Mouse (Mus musculus) ES-E14 (cell line): ENCODE data around the gene Glrx. TPM values are rescaled to one million over a fixed set of nuclear protein-coding genes. Genes with fewer than 3 reads are reported as not detected.

Experiments
- DNase-seq: peaks from one replicate; pipeline ENCODE4 v3.0.0-alpha.2; 2013; ENCODE audit warnings: low read depth, low spot score
- H3K27ac ChIP-seq: 2 replicates; pipeline ENCODE4 v1.5.1; 2012; ENCODE audit warnings: low read depth, mild to moderate bottlenecking, low read length, moderate library complexity, mixed read lengths; ENCODE audit not compliant: poor library complexity, insufficient read depth, severe bottlenecking
- H3K36me3 ChIP-seq: 2 replicates; pipeline ENCODE4 v1.6.1; 2012; ENCODE audit warnings: mild to moderate bottlenecking, low read length, moderate library complexity, mixed read lengths; ENCODE audit not compliant: control insufficient read depth, poor library complexity, insufficient read depth, severe bottlenecking
- H3K4me1 ChIP-seq, 2 experiments: fragments of 150-350 bp in 1 of 2; sonication (generic) in 1 of 2; 2 replicates each; pipeline ENCODE4 v1.6.1; 2012; ENCODE audit warnings: low read length in 2 of 2, mild to moderate bottlenecking in 1 of 2, mixed read lengths in 1 of 2; ENCODE audit not compliant: control insufficient read depth in 2 of 2, insufficient read depth in 2 of 2, poor library complexity in 1 of 2
- H3K4me3 ChIP-seq, 2 experiments: fragments of 150-350 bp in 1 of 2; sonication (generic) in 1 of 2; 2 replicates each; pipeline ENCODE4 v1.5.1; 2012; ENCODE audit warnings: low read length in 2 of 2, low read depth in 1 of 2, mild to moderate bottlenecking in 1 of 2, mixed read lengths in 1 of 2; ENCODE audit not compliant: insufficient read depth in 1 of 2, poor library complexity in 1 of 2, severe bottlenecking in 1 of 2
- H3K9ac ChIP-seq: 2 replicates; pipeline ENCODE4 v1.6.1; 2012; ENCODE audit warnings: low read depth, mild to moderate bottlenecking, low read length, mixed read lengths; ENCODE audit not compliant: poor library complexity, insufficient read depth, severe bottlenecking
- H3K9me3 ChIP-seq: fragments of 150-350 bp; sonication (generic); 2 replicates; pipeline ENCODE4 v1.6.1; 2012; ENCODE audit warnings: low read depth, mild to moderate bottlenecking, low read length; ENCODE audit not compliant: control insufficient read depth, insufficient read depth
- CHD2 ChIP-seq: IDR thresholded peaks from 2 replicates; pipeline ENCODE4 v1.6.1; 2014; ENCODE audit warnings: mild to moderate bottlenecking, low read depth, low read length, inconsistent platforms
- HCFC1 ChIP-seq: IDR thresholded peaks from 2 replicates; pipeline ENCODE4 v1.6.1; 2012; ENCODE audit warnings: low read length, inconsistent platforms, borderline replicate concordance; ENCODE audit not compliant: insufficient read depth
- MAFK ChIP-seq: IDR thresholded peaks from 2 replicates; pipeline ENCODE4 v1.6.1; 2014; ENCODE audit warnings: mild to moderate bottlenecking, low read depth, low read length, inconsistent platforms; ENCODE audit not compliant: insufficient read depth
- ZC3H11A ChIP-seq: IDR thresholded peaks from 2 replicates; pipeline ENCODE4 v1.6.1; 2012; ENCODE audit warnings: low read depth, mild to moderate bottlenecking, inconsistent platforms, low read length, borderline replicate concordance
- ZNF384 ChIP-seq: IDR thresholded peaks from 2 replicates; pipeline ENCODE4 v1.6.1; 2012; ENCODE audit warnings: low read depth, low read length, inconsistent platforms
- in situ Hi-C, 2 experiments: fragments of 600-800 bp; cut with MboI; formaldehyde crosslinking; loops; one replicate each; pipeline ENCODE4 v1.15.1; 2025; ENCODE audit warnings: low sequenced_read_pairs in 2 of 2, inconsistent platforms in 1 of 2; ENCODE audit not compliant: unreplicated experiment in 2 of 2
- total RNA-seq: library from RNA; depleted of rRNA; stranded (reverse); fragments of 300-350 nt; gene quantifications from 2 replicates; pipeline ENCODE4 v1.2.3, GENCODE M21; 2012

The Glrx gene
- total RNA-seq, 1 experiment, result 11.9 TPM

GRCm38 (mm10) chr13:75798413-75799302, 41.0 kb upstream of the Glrx start:
- no peak for DNase-seq
- H3K4me1 ChIP-seq, result peaks cover 0 to 18% of the 10 kb centered on the region in 2 experiments; a peak in 2 of 4 replicates
- H3K9me3 ChIP-seq, result no peaks in the 10 kb centered on the region
- in situ Hi-C loops, result loop anchor here in 1 of 2 experiments (10.0 kb wide), 1 partner anchor 574 kb away; no protein-coding TSS in a partner anchor
- no peak for TF ChIP-seq MAFK
- no peak overlapping the region for H3K27ac ChIP-seq
- H3K36me3 ChIP-seq, result no peaks in the 10 kb centered on the region
- H3K4me3 ChIP-seq, result no peak overlapping the region
- H3K9ac ChIP-seq, result no peak overlapping the region

DNA sequence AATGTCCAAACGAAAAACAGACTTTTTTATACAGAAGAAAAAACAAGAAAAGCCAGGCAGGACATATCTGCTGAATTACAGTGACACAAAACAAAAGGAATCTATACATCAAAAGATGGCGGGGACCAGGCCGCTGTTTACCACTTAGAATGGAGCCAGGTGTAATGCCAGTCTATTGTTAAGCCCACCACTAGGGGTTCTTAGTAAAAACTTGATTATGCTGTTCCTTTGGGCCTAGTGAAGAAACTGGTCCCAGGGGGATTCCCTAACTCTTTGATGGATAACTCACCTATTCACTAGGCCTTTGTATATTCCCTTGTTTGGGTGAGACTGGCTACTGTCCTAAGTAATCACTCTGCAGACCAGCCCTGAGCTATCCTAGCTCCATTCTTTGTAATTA, 40.2 kb upstream of the Glrx start:
- TF ChIP-seq ZC3H11A (no peak), MAFK (no peak), CHD2 (no peak), ZNF384 (no peak), HCFC1 (no peak)
- Histone ChIP-seq H3K27ac (no peak overlapping the region), H3K4me1 (peaks cover 0 to 12% of the 10 kb centered on the region in 2 experiments; a peak in 2 of 4 replicates), H3K9me3 (no peaks in the 10 kb centered on the region), H3K36me3 (no peaks in the 10 kb centered on the region), H3K4me3 (no peak overlapping the region), H3K9ac (no peak overlapping the region)
- in situ Hi-C loops, result loop anchor here in 1 of 2 experiments (10.0 kb wide), 1 partner anchor 575 kb away; no protein-coding TSS in a partner anchor
- DNase-seq, result no peak

DNA sequence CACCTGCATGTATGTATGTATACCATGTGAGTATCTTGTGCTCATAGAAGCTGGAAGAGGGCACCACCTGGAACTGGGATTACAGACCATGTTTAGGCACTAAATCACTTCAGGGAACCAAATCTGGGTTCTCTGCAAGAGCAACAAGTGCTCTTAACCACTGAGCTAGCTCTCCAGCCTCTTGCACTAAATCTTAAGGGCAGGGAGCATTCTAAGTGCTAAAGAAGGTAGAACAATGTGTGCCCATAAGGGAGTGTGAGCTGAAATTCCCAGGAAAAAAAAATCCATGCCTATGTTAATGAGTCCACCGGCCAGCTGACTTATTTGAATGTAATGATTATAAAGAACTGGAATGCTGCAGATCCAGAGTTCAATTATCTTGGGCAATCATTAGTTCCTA, 31.7 kb upstream of the Glrx start:
- Histone ChIP-seq H3K36me3 (no peaks in the 10 kb centered on the region), H3K27ac (no peak overlapping the region), H3K9me3 (no peaks in the 10 kb centered on the region), H3K9ac (no peak overlapping the region), H3K4me3 (no peak overlapping the region), H3K4me1 (peaks cover 0 to 2% of the 10 kb centered on the region in 2 experiments; a peak in 1 of 4 replicates)
- no peak for DNase-seq
- in situ Hi-C loops, result no loop called here
- no peak for TF ChIP-seq ZNF384
- TF ChIP-seq ZC3H11A, result no peak
- TF ChIP-seq CHD2, result no peak
- TF ChIP-seq HCFC1, result no peak
- no peak for TF ChIP-seq MAFK

- Histone ChIP-seq H3K36me3 (no peaks in the 10 kb centered on the region), H3K9me3 (no peaks in the 10 kb centered on the region), H3K4me3 (no peak overlapping the region), H3K4me1 (no peaks in the 10 kb centered on the region), H3K9ac (no peak overlapping the region), H3K27ac (no peak overlapping the region)
- in situ Hi-C loops, result no loop called here
- no peak for DNase-seq
- TF ChIP-seq ZC3H11A, result no peak
- TF ChIP-seq CHD2, result no peak
- no peak for TF ChIP-seq MAFK
- TF ChIP-seq HCFC1, result no peak
- TF ChIP-seq ZNF384, result no peak
Observed at GRCm38 (mm10) chr13:75809957-75810356, 29.7 kb upstream of the Glrx start.

DNA sequence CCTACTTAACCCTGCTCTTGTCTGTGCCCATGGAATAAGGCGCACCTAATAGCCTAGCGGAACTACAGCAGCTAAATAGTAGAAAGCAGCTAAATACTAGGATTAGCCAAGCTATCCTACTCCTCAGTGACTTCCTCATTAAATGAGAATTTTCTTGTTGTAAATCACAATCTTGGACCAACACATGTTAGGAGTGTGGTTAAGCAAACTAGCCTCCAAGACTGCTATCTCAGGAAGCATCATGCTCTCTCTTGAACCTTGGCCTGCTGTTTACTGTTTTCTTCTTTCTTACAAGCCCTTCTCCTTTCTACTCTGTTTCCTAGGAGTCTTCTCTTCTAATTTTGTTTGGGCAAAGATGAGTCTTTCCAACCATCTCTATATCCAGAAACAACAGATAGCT, 22.5 kb upstream of the Glrx start:
- no peak for TF ChIP-seq HCFC1
- TF ChIP-seq ZNF384, result no peak
- TF ChIP-seq ZC3H11A, result no peak
- TF ChIP-seq MAFK, result no peak
- no peak for TF ChIP-seq CHD2
- Histone ChIP-seq H3K9me3 (no peaks in the 10 kb centered on the region), H3K36me3 (no peaks in the 10 kb centered on the region), H3K4me1 (peaks cover 0 to 3% of the 10 kb centered on the region in 2 experiments; a peak in 2 of 4 replicates), H3K9ac (no peak overlapping the region), H3K4me3 (no peak overlapping the region), H3K27ac (no peak overlapping the region)
- in situ Hi-C loops, result no loop called here
- DNase-seq, result no peak
